Mouse (Mus musculus): ENCODE data around the gene Zfp784. TPM values are rescaled to one million over a fixed set of nuclear protein-coding genes. Genes with fewer than 3 reads are reported as not detected.

Gene Zfp784
- polyA plus RNA-seq, 1 experiment from 2014 or later: 5.4 TPM

DNA sequence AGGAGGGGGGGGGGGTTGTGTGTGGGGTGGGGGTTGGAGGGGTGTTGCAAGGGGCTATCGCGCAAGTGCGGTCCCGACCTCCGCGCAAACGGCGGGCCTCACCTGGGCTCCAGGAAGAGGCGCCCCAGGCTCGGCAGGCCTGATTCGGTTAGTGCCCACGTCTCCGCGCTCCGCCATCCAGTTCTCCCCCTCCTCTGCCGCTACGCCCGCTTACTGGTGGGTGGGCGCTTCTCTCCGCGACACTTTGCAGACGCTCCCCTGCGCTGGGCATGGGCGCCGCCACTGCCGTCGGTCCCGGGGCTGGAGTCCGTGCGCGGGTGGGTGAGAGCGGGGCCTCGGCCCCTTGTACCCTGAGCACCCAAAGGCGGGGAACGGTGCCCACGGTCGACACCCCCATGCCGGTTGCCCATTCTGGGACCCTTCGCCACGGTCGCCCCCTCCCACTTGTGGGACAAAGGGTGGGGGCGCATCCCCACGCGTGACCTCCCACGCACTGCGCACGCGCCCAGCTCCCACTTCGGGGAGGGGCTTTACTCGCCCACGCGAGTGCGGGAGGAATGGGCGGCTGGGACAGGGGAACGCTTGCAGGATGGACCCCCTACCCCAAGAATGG is 18.5 kb upstream of the Zfp784 start:
- ATAC-seq (ENCODE audit: insufficient read depth, low FRiP score, low read depth): no peak
- peak overlapping the region; percentile 11; the same call in 1 of the 2 replicates for H3K27ac ChIP-seq
- peaks cover 66% of the 10 kb centered on the region for H3K27me3 ChIP-seq (replicated peaks)
- peak overlapping the region; percentile 52 for H3K4me3 ChIP-seq (replicated peaks)
- peak overlapping the region; percentile 75 for H3K4me2 ChIP-seq
- peaks cover 37% of the 10 kb centered on the region for H3K4me1 ChIP-seq
- H3K36me3 ChIP-seq: no peaks in the 10 kb centered on the region
- WGBS: 2% methylated on average over 55 of the region's 55 CpGs
- peak overlapping the region; percentile 50 for H3K9ac ChIP-seq
- no peaks in the 10 kb centered on the region for H3K9me3 ChIP-seq

- Histone ChIP-seq H3K4me3 (replicated peaks) (peak overlapping the region; percentile 81), H3K4me2 (peak overlapping the region; percentile 80), H3K27me3 (replicated peaks) (peaks cover 67% of the 10 kb centered on the region), H3K36me3 (no peaks in the 10 kb centered on the region), H3K27ac (no peak overlapping the region), H3K9me3 (no peaks in the 10 kb centered on the region), H3K9ac (no peak overlapping the region), H3K4me1 (peaks cover 31% of the 10 kb centered on the region)
- ATAC-seq (ENCODE audit: insufficient read depth, low FRiP score, low read depth): no peak
- WGBS: 10% methylated on average over 32 of the region's 32 CpGs
Observed at GRCm38 (mm10) chr7:5053456-5054179, 15.4 kb upstream of the Zfp784 start.

GRCm38 (mm10) chr7:5052931-5053343 is 14.7 kb upstream of the Zfp784 start:
- H3K4me3 ChIP-seq (replicated peaks): peak overlapping the region; percentile 81
- 6% methylated on average over 45 of the region's 45 CpGs for WGBS
- H3K27ac ChIP-seq: no peak overlapping the region
- H3K9me3 ChIP-seq: no peaks in the 10 kb centered on the region
- peaks cover 31% of the 10 kb centered on the region for H3K4me1 ChIP-seq
- peaks cover 61% of the 10 kb centered on the region for H3K27me3 ChIP-seq (replicated peaks)
- H3K4me2 ChIP-seq: peak overlapping the region; percentile 80
- peak overlapping the region; percentile 29 for H3K9ac ChIP-seq
- H3K36me3 ChIP-seq: no peaks in the 10 kb centered on the region
- ATAC-seq (ENCODE audit: insufficient read depth, low FRiP score, low read depth): no peak

- H3K9ac ChIP-seq: peak overlapping the region; percentile 29; the same call in 1 of the 2 replicates
- ATAC-seq (ENCODE audit: insufficient read depth, low FRiP score, low read depth): no peak
- H3K36me3 ChIP-seq: no peaks in the 10 kb centered on the region
- H3K4me1 ChIP-seq: peaks cover 31% of the 10 kb centered on the region
- H3K4me2 ChIP-seq: peak overlapping the region; percentile 80
- peaks cover 56% of the 10 kb centered on the region for H3K27me3 ChIP-seq (replicated peaks)
- peak overlapping the region; percentile 81 for H3K4me3 ChIP-seq (replicated peaks)
- no peaks in the 10 kb centered on the region for H3K9me3 ChIP-seq
- 2% methylated on average over 12 of the region's 12 CpGs for WGBS
- no peak overlapping the region for H3K27ac ChIP-seq
Observed at GRCm38 (mm10) chr7:5052438-5052837, 14.2 kb upstream of the Zfp784 start.

DNA sequence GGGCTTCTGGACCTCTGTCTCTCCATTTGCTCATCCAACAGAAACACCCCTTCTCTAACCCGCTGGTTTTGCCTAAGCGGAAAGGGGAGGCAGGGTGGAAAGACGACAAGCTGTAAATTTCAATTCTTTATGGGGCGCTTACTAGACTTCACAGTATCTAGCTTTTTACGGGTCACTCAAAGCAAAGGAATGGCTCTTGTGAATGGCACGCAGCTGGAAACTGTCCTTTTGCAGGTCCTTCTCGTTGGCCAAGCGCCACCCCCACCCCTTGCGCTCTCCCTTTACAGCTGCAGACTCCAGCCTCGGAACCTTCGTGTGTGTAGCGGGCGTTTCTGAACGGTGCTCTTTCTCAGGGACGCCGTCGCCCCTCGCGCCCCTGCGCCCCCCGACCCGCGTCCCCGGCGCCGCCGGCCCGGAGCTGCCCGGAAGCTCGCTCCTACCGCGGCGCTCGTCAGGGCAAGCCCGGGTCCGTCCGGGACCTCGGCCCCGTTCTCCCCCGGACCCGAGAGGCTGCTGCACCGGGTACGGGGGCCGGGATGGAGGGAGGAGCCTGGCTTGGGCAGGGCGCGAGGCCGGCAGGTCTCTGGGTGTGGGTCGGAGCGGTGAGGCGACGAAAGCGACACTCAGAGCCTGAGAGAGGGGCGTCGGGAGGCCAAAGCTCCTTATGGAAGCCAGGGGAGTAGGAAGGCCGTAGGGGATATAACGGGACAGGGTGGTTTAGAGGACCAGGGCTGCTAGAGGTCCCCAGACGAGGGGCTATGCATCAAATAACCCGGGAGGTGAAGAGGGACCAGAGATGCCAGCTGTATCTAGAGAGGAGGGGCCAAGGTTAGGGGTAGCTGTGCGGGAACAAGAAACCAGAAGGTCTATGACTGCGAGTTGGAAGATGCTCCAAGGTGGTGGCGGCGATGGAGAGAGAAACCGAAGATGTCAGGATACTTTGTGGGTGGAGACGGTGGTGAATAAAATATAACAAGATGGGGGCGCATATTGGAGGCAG is 13.2 kb upstream of the Zfp784 start, which contains the start of gene Zfp580:
Gene Zfp580 (plus strand): TSS at position 346 of the 1,000 bp plus-strand sequence.
- WGBS: under 1% methylated on average over 65 of the region's 65 CpGs
- Histone ChIP-seq H3K4me3 (replicated peaks) (peak within 1 kb of the TSS; percentile 81), H3K27ac (peak within 1 kb of the TSS; percentile 72; the same call in 1 of the 2 replicates), H3K4me1 (peaks cover 23% of the 10 kb centered on the region), H3K9ac (peak within 1 kb of the TSS; percentile 7; the same call in 1 of the 2 replicates), H3K36me3 (no peaks in the 10 kb centered on the region), H3K9me3 (no peaks in the 10 kb centered on the region), H3K4me2 (peak within 1 kb of the TSS; percentile 80), H3K27me3 (replicated peaks) (peaks cover 47% of the 10 kb centered on the region)
- peak; percentile 74; the same call in 1 of the 2 replicates for ATAC-seq (ENCODE audit: insufficient read depth, low FRiP score, low read depth)

DNA sequence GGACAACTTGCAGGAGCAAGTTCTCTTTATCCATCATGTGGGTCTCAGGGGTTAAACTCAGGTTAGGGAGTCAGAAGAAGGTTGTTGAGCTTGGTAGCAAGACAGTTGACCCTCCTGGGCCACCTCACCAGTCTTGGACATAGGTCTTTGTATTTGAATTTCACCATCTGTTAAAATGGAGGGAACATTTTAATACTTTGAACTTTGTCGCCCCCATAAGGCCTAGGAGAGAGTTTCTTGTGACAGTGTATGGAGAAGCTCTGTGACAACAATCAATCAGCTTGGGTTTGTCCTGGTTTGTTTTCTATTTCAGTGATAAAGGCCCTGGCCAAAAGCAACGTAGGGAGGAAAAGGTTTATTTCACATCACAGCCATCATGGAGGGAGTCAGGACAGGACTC is 9.1 kb upstream of the Zfp784 start:
- Histone ChIP-seq H3K4me2 (no peak overlapping the region), H3K4me3 (replicated peaks) (no peak overlapping the region), H3K9ac (no peak overlapping the region), H3K4me1 (0 out of 2 replicates have a peak, but pooled peaks cover 6% of the 10 kb centered on the region), H3K9me3 (no peaks in the 10 kb centered on the region), H3K36me3 (no peaks in the 10 kb centered on the region), H3K27me3 (replicated peaks) (peaks cover 6% of the 10 kb centered on the region), H3K27ac (no peak overlapping the region)
- WGBS: 21% methylated on average over 2 of the region's 2 CpGs
- ATAC-seq (ENCODE audit: insufficient read depth, low FRiP score, low read depth): no peak

DNA sequence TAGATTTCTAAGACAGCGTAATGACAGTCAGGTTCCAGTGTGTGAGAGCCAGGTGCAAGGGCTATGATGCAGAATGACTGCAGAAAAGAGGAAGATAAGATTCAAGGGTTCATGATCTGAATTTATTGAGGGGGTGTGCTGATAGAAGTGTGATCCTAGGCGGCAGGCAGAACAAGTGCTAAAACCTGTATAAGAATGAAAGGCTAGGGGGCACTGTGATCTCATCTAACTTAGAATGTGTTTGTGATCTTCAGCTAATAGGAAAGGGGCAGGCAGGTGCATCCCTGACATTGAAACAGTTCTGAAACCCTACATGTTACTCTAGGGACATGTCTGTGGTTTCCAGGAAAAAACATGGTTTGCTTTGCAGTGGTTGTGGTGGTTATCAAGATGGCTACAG is 7.9 kb upstream of the Zfp784 start:
- Histone ChIP-seq H3K4me1 (0 out of 2 replicates have a peak, but pooled peaks cover 6% of the 10 kb centered on the region), H3K4me2 (no peak overlapping the region), H3K27me3 (replicated peaks) (no peaks in the 10 kb centered on the region), H3K4me3 (replicated peaks) (no peak overlapping the region), H3K36me3 (no peaks in the 10 kb centered on the region), H3K27ac (no peak overlapping the region), H3K9ac (no peak overlapping the region), H3K9me3 (no peaks in the 10 kb centered on the region)
- ATAC-seq (ENCODE audit: insufficient read depth, low FRiP score, low read depth): no peak
- WGBS: 74% methylated on average over 2 of the region's 2 CpGs

DNA sequence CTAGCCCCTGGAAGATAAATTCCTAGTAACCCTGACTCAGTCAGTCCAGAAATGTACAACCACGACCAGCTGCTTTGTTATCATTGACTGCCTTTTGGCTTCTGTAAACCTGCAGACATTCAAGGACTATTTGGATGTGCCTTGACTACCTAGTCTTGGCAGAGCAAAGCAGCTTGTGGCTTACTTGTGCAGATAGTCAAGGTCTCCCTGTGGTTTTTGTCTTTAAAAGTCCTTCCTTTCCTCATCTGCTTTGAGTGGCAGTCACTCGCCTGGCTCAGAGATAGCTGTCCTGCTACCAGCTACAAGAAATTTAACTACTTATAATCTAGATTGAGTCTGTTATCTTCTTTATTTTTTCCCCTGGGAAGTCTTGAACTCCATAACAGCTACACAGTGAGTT is 6.7 kb upstream of the Zfp784 start:
- Histone ChIP-seq H3K4me3 (replicated peaks) (no peak overlapping the region), H3K27me3 (replicated peaks) (no peaks in the 10 kb centered on the region), H3K4me1 (no peaks in the 10 kb centered on the region), H3K9me3 (no peaks in the 10 kb centered on the region), H3K27ac (no peak overlapping the region), H3K36me3 (no peaks in the 10 kb centered on the region), H3K9ac (no peak overlapping the region), H3K4me2 (no peak overlapping the region)
- 67% methylated on average over 2 of the region's 2 CpGs for WGBS
- no peak for ATAC-seq (ENCODE audit: insufficient read depth, low FRiP score, low read depth)

DNA sequence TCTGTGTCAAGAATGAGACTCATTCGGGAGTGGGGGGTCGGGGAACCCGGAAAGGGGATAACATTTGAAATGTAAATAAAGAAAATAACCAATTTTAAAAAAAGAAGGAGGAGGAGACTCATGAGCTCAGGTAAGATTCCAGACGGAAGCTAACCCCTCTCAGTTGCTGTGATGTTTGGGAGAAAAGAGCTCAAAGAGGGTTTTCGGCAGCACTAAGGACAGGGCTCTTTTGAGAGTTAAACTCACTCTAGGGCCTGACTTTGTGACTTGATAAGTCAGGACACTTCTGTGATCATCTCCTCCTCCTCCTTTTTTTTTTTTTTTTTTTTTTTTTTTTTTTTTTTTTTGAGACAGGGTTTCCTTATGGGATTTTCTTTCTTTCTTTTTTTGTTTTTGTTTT is 694 bp upstream of the Zfp784 start:
- Histone ChIP-seq H3K9ac (peak overlapping the region; percentile 58; the same call in 1 of the 2 replicates), H3K27me3 (replicated peaks) (no peaks in the 10 kb centered on the region), H3K4me2 (peak overlapping the region; percentile 54), H3K4me3 (replicated peaks) (peak overlapping the region; percentile 65), H3K4me1 (no peaks in the 10 kb centered on the region), H3K27ac (peak overlapping the region; percentile 96), H3K9me3 (no peaks in the 10 kb centered on the region), H3K36me3 (peaks cover 23% of the 10 kb centered on the region)
- ATAC-seq (ENCODE audit: insufficient read depth, low FRiP score, low read depth): no peak
- 15% methylated on average over 5 of the region's 5 CpGs for WGBS

- H3K4me1 ChIP-seq: no peaks in the 10 kb centered on the region
- 88% methylated on average over 8 of the region's 8 CpGs for WGBS
- peak overlapping the region; percentile 96 for H3K27ac ChIP-seq
- H3K4me2 ChIP-seq: peak overlapping the region; percentile 54
- H3K9me3 ChIP-seq: no peaks in the 10 kb centered on the region
- ATAC-seq (ENCODE audit: insufficient read depth, low FRiP score, low read depth): no peak
- H3K9ac ChIP-seq: no peak overlapping the region
- no peaks in the 10 kb centered on the region for H3K27me3 ChIP-seq (replicated peaks)
- H3K4me3 ChIP-seq (replicated peaks): peak overlapping the region; percentile 65
- peaks cover 38% of the 10 kb centered on the region for H3K36me3 ChIP-seq
Observed at GRCm38 (mm10) chr7:5037467-5037866, 779 bp downstream of the Zfp784 start.

GRCm38 (mm10) chr7:5037026-5037425 is 1.2 kb downstream of the Zfp784 start:
- 91% methylated on average over 7 of the region's 7 CpGs for WGBS

More at GRCm38 (mm10) chr7:5037026-5037425, 1.2 kb downstream of the Zfp784 start:
- Histone ChIP-seq H3K36me3 (peaks cover 42% of the 10 kb centered on the region), H3K9ac (no peak overlapping the region), H3K9me3 (peaks cover 2% of the 10 kb centered on the region; the same call in 1 of the 2 replicates), H3K4me2 (no peak overlapping the region), H3K27ac (no peak overlapping the region), H3K27me3 (replicated peaks) (no peaks in the 10 kb centered on the region), H3K4me1 (no peaks in the 10 kb centered on the region), H3K4me3 (replicated peaks) (no peak overlapping the region)
- no peak for ATAC-seq (ENCODE audit: insufficient read depth, low FRiP score, low read depth)
